Mouse (Mus musculus) CH12.LX (cell line): ENCODE measurements around the gene Anks1.

Source experiments
- BHLHE40 ChIP-seq: IDR thresholded peaks from 2 replicates; pipeline ENCODE4 v1.6.1; 2011; ENCODE audit warnings: mild to moderate bottlenecking, low read depth, low read length, improper control_type of control experiment
- CHD2 ChIP-seq: IDR thresholded peaks from 2 replicates; pipeline ENCODE4 v1.6.1; 2011; ENCODE audit warnings: low read length, improper control_type of control experiment
- CTCF ChIP-seq, 2 experiments: IDR thresholded peaks in 1 of 2; conservative IDR thresholded peaks in 1 of 2; 2 replicates each; pipeline ENCODE4 v1.5.1; 2011 to 2012; ENCODE audit warnings: low read depth in 2 of 2, low read length in 2 of 2, improper control_type of control experiment in 1 of 2, inconsistent platforms in 1 of 2, mild to moderate bottlenecking in 1 of 2, moderate library complexity in 1 of 2
- EP300 ChIP-seq: IDR thresholded peaks from 2 replicates; pipeline ENCODE4 v1.6.1; 2011; ENCODE audit warnings: low read length, improper control_type of control experiment
- KAT2A ChIP-seq: IDR thresholded peaks from 2 replicates; pipeline ENCODE4 v1.6.1; 2012; ENCODE audit warnings: low read length, improper control_type of control experiment, inconsistent platforms; ENCODE audit not compliant: insufficient replicate concordance
- MEF2A ChIP-seq: IDR thresholded peaks from 2 replicates; pipeline ENCODE4 v1.6.1; 2014; ENCODE audit warnings: low read depth, mild to moderate bottlenecking, inconsistent platforms, low read length, improper control_type of control experiment, borderline replicate concordance
- MYC ChIP-seq: IDR thresholded peaks from 2 replicates; pipeline ENCODE4 v1.6.1; 2011; ENCODE audit warnings: low read depth, mild to moderate bottlenecking, improper control_type of control experiment, low read length
- POLR2A ChIP-seq: IDR thresholded peaks from 2 replicates; pipeline ENCODE4 v1.6.1; 2011; ENCODE audit warnings: low read depth, mild to moderate bottlenecking, improper control_type of control experiment, low read length
- POLR2AphosphoS2 ChIP-seq: IDR thresholded peaks from 2 replicates; pipeline ENCODE4 v1.6.1; 2011; ENCODE audit warnings: low read depth, low read length, improper control_type of control experiment
- TBP ChIP-seq: conservative IDR thresholded peaks from 2 replicates; pipeline ENCODE4 v1.6.1; 2011; ENCODE audit warnings: low read depth, low read length, improper control_type of control experiment
- TCF12 ChIP-seq: IDR thresholded peaks from 2 replicates; pipeline ENCODE4 v1.6.1; 2014; ENCODE audit warnings: low read depth, mild to moderate bottlenecking, inconsistent platforms, low read length, improper control_type of control experiment
- UBTF ChIP-seq: IDR thresholded peaks from 2 replicates; pipeline ENCODE4 v1.6.1; 2012; ENCODE audit warnings: low read depth, mild to moderate bottlenecking, inconsistent platforms, low read length, improper control_type of control experiment, moderate library complexity

GRCm38 (mm10) chr17:27909622-27910500 is 755 bp downstream of the Anks1 start, which contains the start of gene Taf11:
- TF ChIP-seq CTCF (conservative IDR thresholded peaks at IDR 0.05 in 1 of 2, IDR thresholded peaks at IDR 0.05 in 1 of 2; ENCODE audit: low read depth in 2 of 2, low read length in 2 of 2) (no peak), EP300 (no peak), MYC (no peak), TCF12 (no peak), TBP (no peak), BHLHE40 (0 out of 2 replicates have a peak, but pooled peaks have one; percentile 4), UBTF (no peak; the same call in 1 of the 2 replicates), KAT2A (no peak), POLR2A (no peak), MEF2A (no peak), POLR2AphosphoS2 (no peak), CHD2 (no peak)
